In genomic region chr6:134420375-134420774, GRCm38 (mm10) we compare ENCODE assay signal across 23 mouse cellular contexts. TPM values are rescaled to one million over a fixed set of nuclear protein-coding genes. Genes with fewer than 3 reads are reported as not detected.
DNase-seq lines count a peak whose midpoint lies in the region; TF ChIP-seq lines count a peak whose summit lies in the region.
"Had no signal": no experiment of that assay in that cellular context is flagged by ENCODE, and none has a peak within 500 bp of the region (broad histone marks: within the 10 kb centered on the region; RNA-seq: fewer than 3 reads in every experiment).

No protein-coding gene starts in this region.

- no peak for TF ChIP-seq RAD21 in CH12.LX (IDR thresholded peaks at IDR 0.05; ENCODE audit: low read depth, low read length)

- H3K4me1 ChIP-seq in CH12.LX (ENCODE audit: control insufficient read depth in 1 of 2, insufficient read depth in 2 of 2), result peaks cover 11 to 25% of the 10 kb centered on the region in 2 experiments; a peak in 3 of 4 replicates
- H3K4me1 ChIP-seq: forebrain, embryonic 13.5 days; forebrain, embryonic 15.5 days had no signal

- 0 out of 2 replicates have a peak, but pooled peaks have one; percentile 34 for TF ChIP-seq EP300 in CH12.LX (IDR thresholded peaks at IDR 0.05; ENCODE audit: low read length)

- dilution Hi-C loops in CH12.LX (cut with MboI; ENCODE audit: extremely low pct_ligation_motif_present, extremely low pct_unique_long_range_greater_than_20kb, low sequenced_read_pairs), result no loop called here

- no peak for TF ChIP-seq POLR2A in CH12.LX (IDR thresholded peaks at IDR 0.05; ENCODE audit: low read depth, low read length)
- TF ChIP-seq POLR2A in myocyte (IDR thresholded peaks at IDR 0.05; ENCODE audit: insufficient read length, low read depth), result no peak

- H3K4me3 ChIP-seq in CH12.LX (replicated peaks in 1 of 3; ENCODE audit: low read depth in 2 of 3, low read length in 2 of 3, poor library complexity in 1 of 3) (no peak overlapping the region), myocyte (no peak overlapping the region)
- H3K4me3 ChIP-seq: embryonic facial prominence, embryonic 10.5 days; embryonic facial prominence, embryonic 12.5 days; forebrain, embryonic 13.5 days; forebrain, embryonic 15.5 days had no signal

- H3K27ac ChIP-seq in CH12.LX (ENCODE audit: insufficient read depth, low read depth), result no peak overlapping the region
- H3K27ac ChIP-seq: embryonic facial prominence, embryonic 10.5 days; embryonic facial prominence, embryonic 12.5 days; forebrain, embryonic 13.5 days; forebrain, embryonic 15.5 days had no signal

- peak; percentile 28 for DNase-seq in lung, postnatal 10 days
- no peak for DNase-seq in lung, postnatal 14 days
- peak; percentile 68 for DNase-seq in CH12.LX (ENCODE audit: extremely low read depth)
- DNase-seq in heart, adult 8-10 months (ENCODE audit: low spot score), result no peak
- DNase-seq: adrenal gland, adult 8-10 months; adrenal gland, postnatal 14 days; adrenal gland, postnatal 36 days; cerebellum, adult 11-12 months; cerebellum, adult 2 months; cerebellum, adult 9-10 months; cerebellum, postnatal 10 days; cerebellum, postnatal 25 days; forebrain, postnatal 0 days had no signal

- no peak overlapping the region for H3K9ac ChIP-seq in CH12.LX (ENCODE audit: insufficient read depth, low read depth)
- H3K9ac ChIP-seq: embryonic facial prominence, embryonic 12.5 days; forebrain, embryonic 13.5 days; forebrain, embryonic 15.5 days; forebrain, postnatal 0 days had no signal

- H3K4me2 ChIP-seq in CH12.LX (ENCODE audit: insufficient read depth, low read depth, poor library complexity, severe bottlenecking) (peak overlapping the region; percentile 16), myocyte (ENCODE audit: low read depth) (peak overlapping the region; percentile 26)
- H3K4me2 ChIP-seq: embryonic facial prominence, embryonic 12.5 days; forebrain, embryonic 13.5 days; forebrain, embryonic 15.5 days had no signal

- in situ Hi-C loops in CH12.LX (cut with MboI; ENCODE audit: low pct_ligation_motif_present, low pct_unique_long_range_greater_than_20kb, low sequenced_read_pairs), result no loop called here

- no peaks in the 10 kb centered on the region for H3K9me3 ChIP-seq in CH12.LX (replicated peaks; ENCODE audit: low read length)
- H3K9me3 ChIP-seq: embryonic facial prominence, embryonic 10.5 days; embryonic facial prominence, embryonic 12.5 days; forebrain, embryonic 13.5 days; forebrain, embryonic 15.5 days; G1E had no signal

- H3K36me3 ChIP-seq in CH12.LX (replicated peaks in 1 of 2; ENCODE audit: control insufficient read depth in 1 of 2, insufficient read depth in 1 of 2, low read length in 1 of 2) (peaks cover 0 to 2% of the 10 kb centered on the region in 2 experiments), myocyte (ENCODE audit: control insufficient read depth, insufficient read depth) (no peaks in the 10 kb centered on the region)
- H3K36me3 ChIP-seq: embryonic facial prominence, embryonic 10.5 days; embryonic facial prominence, embryonic 12.5 days; forebrain, embryonic 15.5 days; G1E had no signal

- H3K79me2 ChIP-seq in CH12.LX (replicated peaks; ENCODE audit: control insufficient read depth, extremely low read depth, insufficient read depth, poor library complexity, severe bottlenecking) (no peaks in the 10 kb centered on the region), myocyte (ENCODE audit: control insufficient read depth, insufficient read depth) (no peaks in the 10 kb centered on the region)

- no peak overlapping the region for H3ac ChIP-seq in myocyte (ENCODE audit: control insufficient read depth, insufficient read length)

- H3K27me3 ChIP-seq in CH12.LX (replicated peaks) (no peaks in the 10 kb centered on the region), myocyte (ENCODE audit: control insufficient read depth, insufficient read depth, insufficient read length) (no peaks in the 10 kb centered on the region)
- H3K27me3 ChIP-seq: forebrain, embryonic 13.5 days; forebrain, embryonic 15.5 days; Patski had no signal

- no peak for TF ChIP-seq CTCF in CH12.LX (conservative IDR thresholded peaks at IDR 0.05 in 1 of 2, IDR thresholded peaks at IDR 0.05 in 1 of 2; ENCODE audit: low read depth in 2 of 2, low read length in 2 of 2)

TF ChIP-seq in CH12.LX, 34 proteins besides CTCF, POLR2A, EP300 and RAD21 (continues in another document):
- TF ChIP-seq GABPA (IDR thresholded peaks at IDR 0.05; ENCODE audit: insufficient replicate concordance, low read depth, low read length), result no peak
- no peak for TF ChIP-seq MYC (IDR thresholded peaks at IDR 0.05; ENCODE audit: low read depth, low read length)
- no peak for TF ChIP-seq ZNF384 (IDR thresholded peaks at IDR 0.05; ENCODE audit: low read depth, low read length)
- TF ChIP-seq CHD1 (IDR thresholded peaks at IDR 0.05; ENCODE audit: low read depth, low read length), result no peak
- no peak for TF ChIP-seq RCOR1 (conservative IDR thresholded peaks at IDR 0.05; ENCODE audit: low read depth, low read length)
- no peak for TF ChIP-seq MAX (IDR thresholded peaks at IDR 0.05; ENCODE audit: low read length)
- TF ChIP-seq USF1 (IDR thresholded peaks at IDR 0.05; ENCODE audit: low read depth, low read length), result no peak
- peak; percentile 54 for TF ChIP-seq BHLHE40 (IDR thresholded peaks at IDR 0.05; ENCODE audit: low read depth, low read length)
- TF ChIP-seq POLR2AphosphoS2 (IDR thresholded peaks at IDR 0.05; ENCODE audit: low read depth, low read length), result no peak
- no peak for TF ChIP-seq TCF12 (IDR thresholded peaks at IDR 0.05; ENCODE audit: low read depth, low read length)
- TF ChIP-seq JUND (conservative IDR thresholded peaks at IDR 0.05; ENCODE audit: low read depth, low read length), result no peak
- no peak for TF ChIP-seq JUN (IDR thresholded peaks at IDR 0.05; ENCODE audit: insufficient read depth, low read depth, low read length)
- TF ChIP-seq MAZ (IDR thresholded peaks at IDR 0.05; ENCODE audit: low read depth, low read length), result no peak
- 0 out of 2 replicates have a peak, but pooled peaks have one; percentile 25 for TF ChIP-seq ELF1 (IDR thresholded peaks at IDR 0.05; ENCODE audit: low read depth, low read length)
- TF ChIP-seq HCFC1 (IDR thresholded peaks at IDR 0.05; ENCODE audit: low read depth, low read length), result no peak
- 0 out of 2 replicates have a peak, but pooled peaks have one; percentile 21 for TF ChIP-seq MEF2A (IDR thresholded peaks at IDR 0.05; ENCODE audit: borderline replicate concordance, low read depth, low read length)
- no peak for TF ChIP-seq ZKSCAN1 (IDR thresholded peaks at IDR 0.05; ENCODE audit: borderline replicate concordance, low read depth, low read length)
- 0 out of 2 replicates have a peak, but pooled peaks have one; percentile 16 for TF ChIP-seq ETS1 (conservative IDR thresholded peaks at IDR 0.05; ENCODE audit: low read depth, low read length)
- TF ChIP-seq TBP (conservative IDR thresholded peaks at IDR 0.05; ENCODE audit: low read depth, low read length), result no peak
- TF ChIP-seq ZC3H11A (IDR thresholded peaks at IDR 0.05; ENCODE audit: low read depth, low read length), result no peak
- no peak for TF ChIP-seq KAT2A (IDR thresholded peaks at IDR 0.05; ENCODE audit: insufficient replicate concordance, low read length)
- no peak for TF ChIP-seq NRF1 (IDR thresholded peaks at IDR 0.05; ENCODE audit: low read depth, low read length)

TF ChIP-seq in myocyte, 11 proteins besides CTCF, POLR2A, EP300 and RAD21:
- peak in 1 of 3 experiments; percentile 64 for TF ChIP-seq MYOD1 (IDR thresholded peaks at IDR 0.05; ENCODE audit: control insufficient read depth in 1 of 3, insufficient read length in 2 of 3, low read depth in 2 of 3)
- no peak for TF ChIP-seq E2F4 (IDR thresholded peaks at IDR 0.05; ENCODE audit: insufficient read depth)
- TF ChIP-seq REST (IDR thresholded peaks at IDR 0.05; ENCODE audit: insufficient read depth, insufficient read length), result no peak
- peak in 1 of 3 experiments; percentile 33 for TF ChIP-seq MYOG (IDR thresholded peaks at IDR 0.05; ENCODE audit: control insufficient read depth in 1 of 3, insufficient read depth in 1 of 3, insufficient read length in 2 of 3, low read depth in 2 of 3)
- no peak for TF ChIP-seq USF1 (IDR thresholded peaks at IDR 0.05; ENCODE audit: low read depth)
- no peak for TF ChIP-seq TCF3 (IDR thresholded peaks at IDR 0.05; ENCODE audit: insufficient read length, low read depth)
- TF ChIP-seq SRF (IDR thresholded peaks at IDR 0.05; ENCODE audit: control insufficient read depth, insufficient read length, low read depth), result no peak
- no peak for TF ChIP-seq TCF12 (IDR thresholded peaks at IDR 0.05; ENCODE audit: insufficient read depth, poor library complexity, severe bottlenecking)
- no peak for TF ChIP-seq MAX (IDR thresholded peaks at IDR 0.05; ENCODE audit: low read depth)

RNA-seq across cellular contexts. Expression of gene Bcl2l14, which starts 24.3 kb away (rescaled TPM):
- total RNA-seq in CH12.LX (2012; rRNA removed) (0.71 and 0.93 TPM in 2 replicates), CH12.LX (2014; rRNA removed) (3.0 and 3.1 TPM in 2 replicates)
- polyA plus RNA-seq in CH12.LX (2012; ENCODE audit: insufficient read length, low read depth) (3.5 and 4.4 TPM in 2 replicates), myocyte (2012; fragmentation: generic; extraction: Trizol) (0.04 TPM)
- total RNA-seq in heart, adult 8-10 months (2022), result not detected
- total RNA-seq: adrenal gland, adult 18-20 months; adrenal gland, postnatal 36 days; forebrain, postnatal 0 days had no signal
- polyA plus RNA-seq: C2C12; cerebellum, adult 2 months; cortical plate, adult 2 months; forebrain, embryonic 13.5 days; forebrain, embryonic 15.5 days; forebrain, postnatal 0 days; G1E; Patski had no signal

Comparison
In these comparisons a context has a peak if more than half of its experiments do, and no peak if none do; other contexts are left out.
1. DNase-seq: peak in lung, postnatal 10 days (single experiment) and CH12.LX (single experiment); none in lung, postnatal 14 days (single experiment) and heart, adult 8-10 months (single experiment).